Mouse (Mus musculus): ENCODE measurements around the gene Pik3ca. TPM values are rescaled to one million over a fixed set of nuclear protein-coding genes. Genes with fewer than 3 reads are reported as not detected.

Pik3ca gene
- polyA plus RNA-seq, 1 experiment from 2014 or later = 17.7 TPM

GRCm38 (mm10) chr3:32371957-32372356 is 25.5 kb upstream of the Pik3ca start:
- Histone ChIP-seq H3K27me3 (replicated peaks; ENCODE audit: control insufficient read depth, insufficient read depth, low read length) (no peaks in the 10 kb centered on the region), H3K36me3 (ENCODE audit: control insufficient read depth, insufficient read depth, low read length) (no peaks in the 10 kb centered on the region), H3K27ac (ENCODE audit: low read depth, low read length) (no peak overlapping the region), H3K4me3 (ENCODE audit: low read depth, low read length) (no peak overlapping the region), H3K9me3 (replicated peaks; ENCODE audit: control insufficient read depth, low read length) (no peaks in the 10 kb centered on the region), H3K4me2 (ENCODE audit: low read length) (no peak overlapping the region), H3K9ac (ENCODE audit: low read length) (no peak overlapping the region), H3K4me1 (ENCODE audit: control insufficient read depth, insufficient read depth, low read length) (no peaks in the 10 kb centered on the region)
- 72% methylated on average over 7 of the region's 7 CpGs for WGBS
- ATAC-seq (no peak), DNase-seq (ENCODE audit: low spot score) (no peak)

- 91% methylated on average over 8 of the region's 8 CpGs for WGBS
- DNase-seq (ENCODE audit: low spot score) = no peak
- H3K27me3 ChIP-seq (replicated peaks; ENCODE audit: control insufficient read depth, insufficient read depth, low read length) = no peaks in the 10 kb centered on the region
Observed at GRCm38 (mm10) chr3:32372470-32372869, 25.0 kb upstream of the Pik3ca start.

GRCm38 (mm10) chr3:32373236-32373635 is 24.2 kb upstream of the Pik3ca start:
- Histone ChIP-seq H3K4me2 (ENCODE audit: low read length) (no peak overlapping the region), H3K9me3 (replicated peaks; ENCODE audit: control insufficient read depth, low read length) (no peaks in the 10 kb centered on the region)
- 86% methylated on average over 6 of the region's 6 CpGs for WGBS

More at GRCm38 (mm10) chr3:32372470-32372869, 25.0 kb upstream of the Pik3ca start:
- no peak for ATAC-seq
- no peaks in the 10 kb centered on the region for H3K36me3 ChIP-seq (ENCODE audit: control insufficient read depth, insufficient read depth, low read length)
- no peak overlapping the region for H3K4me3 ChIP-seq (ENCODE audit: low read depth, low read length)
- no peaks in the 10 kb centered on the region for H3K9me3 ChIP-seq (replicated peaks; ENCODE audit: control insufficient read depth, low read length)
- H3K4me1 ChIP-seq (ENCODE audit: control insufficient read depth, insufficient read depth, low read length) = no peaks in the 10 kb centered on the region
- no peak overlapping the region for H3K27ac ChIP-seq (ENCODE audit: low read depth, low read length)
- no peak overlapping the region for H3K9ac ChIP-seq (ENCODE audit: low read length)
- H3K4me2 ChIP-seq (ENCODE audit: low read length) = no peak overlapping the region

GRCm38 (mm10) chr3:32379891-32380290 is 17.6 kb upstream of the Pik3ca start:
- Histone ChIP-seq H3K36me3 (ENCODE audit: control insufficient read depth, insufficient read depth, low read length) (no peaks in the 10 kb centered on the region), H3K27ac (ENCODE audit: low read depth, low read length) (no peak overlapping the region), H3K9me3 (replicated peaks; ENCODE audit: control insufficient read depth, low read length) (no peaks in the 10 kb centered on the region), H3K27me3 (replicated peaks; ENCODE audit: control insufficient read depth, insufficient read depth, low read length) (no peaks in the 10 kb centered on the region), H3K4me3 (ENCODE audit: low read depth, low read length) (no peak overlapping the region), H3K9ac (ENCODE audit: low read length) (no peak overlapping the region), H3K4me1 (ENCODE audit: control insufficient read depth, insufficient read depth, low read length) (no peaks in the 10 kb centered on the region), H3K4me2 (ENCODE audit: low read length) (no peak overlapping the region)
- no peak for DNase-seq (ENCODE audit: low spot score)
- 39% methylated on average over 2 of the region's 2 CpGs for WGBS
- ATAC-seq = no peak

More at GRCm38 (mm10) chr3:32373236-32373635, 24.2 kb upstream of the Pik3ca start:
- Histone ChIP-seq H3K4me3 (ENCODE audit: low read depth, low read length) (no peak overlapping the region), H3K36me3 (ENCODE audit: control insufficient read depth, insufficient read depth, low read length) (no peaks in the 10 kb centered on the region), H3K27ac (ENCODE audit: low read depth, low read length) (no peak overlapping the region), H3K9ac (ENCODE audit: low read length) (no peak overlapping the region), H3K4me1 (ENCODE audit: control insufficient read depth, insufficient read depth, low read length) (no peaks in the 10 kb centered on the region), H3K27me3 (replicated peaks; ENCODE audit: control insufficient read depth, insufficient read depth, low read length) (no peaks in the 10 kb centered on the region)
- ATAC-seq (no peak), DNase-seq (ENCODE audit: low spot score) (no peak)

- Histone ChIP-seq H3K4me1 (ENCODE audit: control insufficient read depth, insufficient read depth, low read length) (no peaks in the 10 kb centered on the region), H3K27ac (ENCODE audit: low read depth, low read length) (no peak overlapping the region), H3K9ac (ENCODE audit: low read length) (no peak overlapping the region), H3K36me3 (ENCODE audit: control insufficient read depth, insufficient read depth, low read length) (no peaks in the 10 kb centered on the region), H3K4me3 (ENCODE audit: low read depth, low read length) (no peak overlapping the region), H3K27me3 (replicated peaks; ENCODE audit: control insufficient read depth, insufficient read depth, low read length) (no peaks in the 10 kb centered on the region), H3K9me3 (replicated peaks; ENCODE audit: control insufficient read depth, low read length) (no peaks in the 10 kb centered on the region), H3K4me2 (ENCODE audit: low read length) (no peak overlapping the region)
- 72% methylated on average over 3 of the region's 3 CpGs for WGBS
- no peak for DNase-seq (ENCODE audit: low spot score)
- no peak for ATAC-seq
Observed at GRCm38 (mm10) chr3:32381556-32381955, 15.9 kb upstream of the Pik3ca start.

GRCm38 (mm10) chr3:32392841-32393240 is 4.6 kb upstream of the Pik3ca start:
- H3K4me3 ChIP-seq (ENCODE audit: low read depth, low read length) = no peak overlapping the region
- no peaks in the 10 kb centered on the region for H3K36me3 ChIP-seq (ENCODE audit: control insufficient read depth, insufficient read depth, low read length)
- peaks cover 5% of the 10 kb centered on the region; the same call in 1 of the 2 replicates for H3K4me1 ChIP-seq (ENCODE audit: control insufficient read depth, insufficient read depth, low read length)
- no peaks in the 10 kb centered on the region for H3K27me3 ChIP-seq (replicated peaks; ENCODE audit: control insufficient read depth, insufficient read depth, low read length)
- H3K9me3 ChIP-seq (replicated peaks; ENCODE audit: control insufficient read depth, low read length) = no peaks in the 10 kb centered on the region
- H3K9ac ChIP-seq (ENCODE audit: low read length) = no peak overlapping the region
- no peak for ATAC-seq
- no peak overlapping the region for H3K27ac ChIP-seq (ENCODE audit: low read depth, low read length)
- no peak for DNase-seq (ENCODE audit: low spot score)
- WGBS = 92% methylated on average over 4 of the region's 4 CpGs
- no peak overlapping the region for H3K4me2 ChIP-seq (ENCODE audit: low read length)

GRCm38 (mm10) chr3:32393986-32394385 is 3.5 kb upstream of the Pik3ca start:
- DNase-seq (ENCODE audit: low spot score) (no peak), ATAC-seq (no peak)
- Histone ChIP-seq H3K36me3 (ENCODE audit: control insufficient read depth, insufficient read depth, low read length) (no peaks in the 10 kb centered on the region), H3K4me1 (ENCODE audit: control insufficient read depth, insufficient read depth, low read length) (peaks cover 10% of the 10 kb centered on the region), H3K27ac (ENCODE audit: low read depth, low read length) (no peak overlapping the region), H3K4me3 (ENCODE audit: low read depth, low read length) (no peak overlapping the region), H3K9ac (ENCODE audit: low read length) (no peak overlapping the region), H3K4me2 (ENCODE audit: low read length) (no peak overlapping the region), H3K27me3 (replicated peaks; ENCODE audit: control insufficient read depth, insufficient read depth, low read length) (no peaks in the 10 kb centered on the region), H3K9me3 (replicated peaks; ENCODE audit: control insufficient read depth, low read length) (no peaks in the 10 kb centered on the region)
- WGBS = 88% methylated on average over 8 of the region's 8 CpGs

GRCm38 (mm10) chr3:32395771-32396551 is 1.5 kb upstream of the Pik3ca start:
- 26% methylated on average over 23 of the region's 24 CpGs for WGBS
- no peaks in the 10 kb centered on the region for H3K27me3 ChIP-seq (replicated peaks; ENCODE audit: control insufficient read depth, insufficient read depth, low read length)
- DNase-seq (ENCODE audit: low spot score) (peak; percentile 20), ATAC-seq (peak; percentile 1; the same call in 1 of the 2 replicates)
- peak overlapping the region; percentile 64 for H3K9ac ChIP-seq (ENCODE audit: low read length)
- peaks cover 15% of the 10 kb centered on the region for H3K4me1 ChIP-seq (ENCODE audit: control insufficient read depth, insufficient read depth, low read length)
- H3K4me2 ChIP-seq (ENCODE audit: low read length) = peak overlapping the region; percentile 72
- peak overlapping the region; percentile 74 for H3K4me3 ChIP-seq (ENCODE audit: low read depth, low read length)
- H3K27ac ChIP-seq (ENCODE audit: low read depth, low read length) = peak overlapping the region; percentile 98
- H3K36me3 ChIP-seq (ENCODE audit: control insufficient read depth, insufficient read depth, low read length) = no peaks in the 10 kb centered on the region
- no peaks in the 10 kb centered on the region for H3K9me3 ChIP-seq (replicated peaks; ENCODE audit: control insufficient read depth, low read length)

- Histone ChIP-seq H3K9me3 (replicated peaks; ENCODE audit: control insufficient read depth, low read length) (no peaks in the 10 kb centered on the region), H3K27ac (ENCODE audit: low read depth, low read length) (peak overlapping the region; percentile 98), H3K4me3 (ENCODE audit: low read depth, low read length) (peak overlapping the region; percentile 74), H3K4me2 (ENCODE audit: low read length) (peak overlapping the region; percentile 72), H3K4me1 (ENCODE audit: control insufficient read depth, insufficient read depth, low read length) (peaks cover 15% of the 10 kb centered on the region), H3K27me3 (replicated peaks; ENCODE audit: control insufficient read depth, insufficient read depth, low read length) (no peaks in the 10 kb centered on the region), H3K9ac (ENCODE audit: low read length) (peak overlapping the region; percentile 93), H3K36me3 (ENCODE audit: control insufficient read depth, insufficient read depth, low read length) (no peaks in the 10 kb centered on the region)
- ATAC-seq (peak; percentile 98), DNase-seq (ENCODE audit: low spot score) (peak; percentile 99)
- WGBS = under 1% methylated on average over 41 of the region's 77 CpGs
Observed at GRCm38 (mm10) chr3:32396794-32397460, 544 bp upstream of the Pik3ca start.
